Mouse (Mus musculus): ENCODE results near the gene Slc25a12. TPM values are rescaled to one million over a fixed set of nuclear protein-coding genes. Genes with fewer than 3 reads are reported as not detected.
A peak's percentile ranks its signal among the peaks of the same experiment; 100 is the strongest.

The Slc25a12 gene
- total and polyA plus RNA-seq, 2 experiments from 2014 or later: 120 to 142 TPM

DNA sequence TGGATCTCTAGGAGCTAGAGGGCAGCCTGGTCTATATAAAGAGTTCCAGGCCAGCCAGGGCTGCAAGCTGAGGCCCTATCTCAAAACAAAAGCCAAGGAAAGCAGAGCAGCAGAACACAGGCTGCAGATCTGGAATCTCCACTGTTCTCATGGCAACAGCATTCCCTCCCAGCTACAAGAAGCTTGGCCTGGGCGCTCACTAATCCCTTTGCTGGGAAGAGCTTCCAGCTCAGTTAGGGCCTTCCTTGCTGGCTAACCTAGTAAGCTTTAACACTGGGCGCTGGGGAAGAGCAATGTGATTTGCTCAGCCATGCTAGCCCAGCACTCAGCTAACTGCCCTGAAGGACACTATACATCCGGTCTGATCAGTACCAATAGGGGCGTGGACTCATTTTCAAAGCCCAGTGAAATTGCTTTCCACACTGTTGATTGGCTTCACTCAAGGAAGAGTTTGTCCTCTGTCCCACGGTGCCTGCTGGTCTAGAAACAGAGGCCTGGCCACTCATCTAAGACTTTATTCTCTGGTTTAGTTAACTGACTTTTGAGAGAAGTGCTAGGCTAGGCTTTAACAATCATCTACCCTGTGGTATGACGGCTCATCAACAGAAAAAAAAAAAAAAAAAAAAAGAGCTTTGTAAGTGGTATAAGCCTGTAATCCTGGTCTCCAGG lies 77.3 kb downstream of the Slc25a12 start:
- H3K4me1 ChIP-seq (ENCODE audit: insufficient read depth, low read length): no peaks in the 10 kb centered on the region

DNA sequence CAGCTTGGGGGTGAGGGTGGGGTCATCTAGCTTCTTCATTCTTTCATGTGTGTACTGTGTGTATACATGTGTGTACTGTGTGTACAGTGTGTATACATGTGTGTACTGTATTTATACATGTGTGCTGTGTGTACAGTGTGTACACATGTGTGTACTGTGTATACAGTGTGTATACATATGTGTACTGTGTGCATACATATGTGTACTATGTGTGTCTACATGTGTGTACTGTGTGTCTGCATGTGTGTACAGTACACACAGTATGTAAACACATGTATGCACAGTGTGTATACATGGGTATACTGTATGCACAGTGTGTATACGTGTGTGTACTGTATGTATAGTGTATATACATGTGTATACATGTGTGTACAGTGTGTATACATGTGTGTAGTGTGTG lies 85.6 kb downstream of the Slc25a12 start:
- Histone ChIP-seq H3K4me2 (ENCODE audit: low read depth, low read length, poor library complexity, severe bottlenecking) (no peak overlapping the region), H3K27me3 (ENCODE audit: insufficient read depth, low read length) (no peaks in the 10 kb centered on the region), H3K27ac (ENCODE audit: low read depth, low read length) (no peak overlapping the region), H3K36me3 (ENCODE audit: insufficient read depth, low read length) (peaks cover 20% of the 10 kb centered on the region), H3K4me1 (ENCODE audit: insufficient read depth, low read length) (no peaks in the 10 kb centered on the region), H3K9me3 (ENCODE audit: low read length) (no peaks in the 10 kb centered on the region), H3K9ac (replicated peaks; ENCODE audit: low read length, poor library complexity, severe bottlenecking) (no peak overlapping the region), H3K4me3 (ENCODE audit: low read depth, low read length) (no peak overlapping the region)
- DNase-seq (ENCODE audit: low spot score) (no peak), ATAC-seq (ENCODE audit: low FRiP score) (0 out of 2 replicates have a peak, but pooled peaks have one; percentile 34)
- 83% methylated on average over 1 of the region's 1 CpGs for WGBS
- TF ChIP-seq CTCF (IDR thresholded peaks at IDR 0.05): no peak

More for the DNA sequence above, 77.3 kb downstream of the Slc25a12 start:
- ATAC-seq (ENCODE audit: low FRiP score) (no peak), DNase-seq (ENCODE audit: low spot score) (peak; percentile 69)
- no peak for TF ChIP-seq CTCF (IDR thresholded peaks at IDR 0.05)
- Histone ChIP-seq H3K36me3 (ENCODE audit: insufficient read depth, low read length) (0 out of 2 replicates have a peak, but pooled peaks cover 2% of the 10 kb centered on the region), H3K4me2 (ENCODE audit: low read depth, low read length, poor library complexity, severe bottlenecking) (no peak overlapping the region), H3K9me3 (ENCODE audit: low read length) (no peaks in the 10 kb centered on the region), H3K27me3 (ENCODE audit: insufficient read depth, low read length) (no peaks in the 10 kb centered on the region), H3K4me3 (ENCODE audit: low read depth, low read length) (no peak overlapping the region), H3K27ac (ENCODE audit: low read depth, low read length) (peak overlapping the region; percentile 62; the same call in 1 of the 2 replicates), H3K9ac (replicated peaks; ENCODE audit: low read length, poor library complexity, severe bottlenecking) (no peak overlapping the region)
- 38% methylated on average over 6 of the region's 6 CpGs for WGBS

DNA sequence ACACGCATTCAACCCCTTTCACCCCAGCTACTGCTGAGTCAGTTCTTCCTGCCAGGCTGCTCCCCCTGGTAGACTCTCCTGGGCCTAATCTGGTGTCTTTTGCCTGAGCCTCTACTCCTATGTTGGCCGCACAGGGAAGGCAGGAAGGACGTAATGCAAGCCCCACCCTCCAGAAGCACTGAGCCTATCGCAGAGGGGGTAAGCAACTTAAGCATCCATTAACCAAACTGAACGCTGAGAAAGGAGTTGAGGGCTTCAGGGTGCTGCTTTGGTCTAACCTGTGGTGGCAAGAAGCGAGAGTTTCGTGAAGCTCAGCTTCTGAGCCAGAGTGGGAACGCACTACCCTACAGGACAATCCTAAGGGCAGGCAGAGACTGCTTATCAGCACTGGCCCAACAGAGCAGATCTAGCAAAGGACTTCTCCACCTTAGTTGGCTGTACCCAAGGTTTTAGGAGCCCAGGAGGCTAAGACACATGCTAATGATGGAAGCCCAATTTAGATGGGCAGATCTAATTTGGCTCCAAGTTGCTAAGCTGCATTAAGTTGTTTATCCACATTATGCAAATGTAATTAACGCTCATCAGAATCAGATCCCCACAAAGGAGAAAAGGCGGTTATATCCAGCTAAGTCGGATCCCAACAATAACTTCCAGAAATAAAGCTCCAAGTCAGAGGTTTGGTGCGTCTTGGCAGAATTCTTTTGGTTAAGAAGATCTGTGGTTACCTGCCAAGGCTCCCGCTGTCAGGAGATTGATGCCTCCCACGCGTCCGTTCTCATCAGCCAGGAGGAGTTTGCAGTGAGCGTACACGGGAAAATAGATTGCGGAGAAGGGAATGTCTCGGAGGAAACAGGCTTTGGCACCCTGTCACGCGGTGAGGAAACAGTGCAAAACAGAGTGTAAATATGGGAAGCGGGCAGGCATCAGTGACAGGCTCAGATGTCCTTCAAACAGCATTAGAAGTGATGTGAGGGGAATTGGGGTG lies 88.5 kb downstream of the Slc25a12 start:
- Histone ChIP-seq H3K36me3 (ENCODE audit: insufficient read depth, low read length) (peaks cover 42% of the 10 kb centered on the region), H3K4me1 (ENCODE audit: insufficient read depth, low read length) (no peaks in the 10 kb centered on the region), H3K27me3 (ENCODE audit: insufficient read depth, low read length) (no peaks in the 10 kb centered on the region), H3K4me3 (ENCODE audit: low read depth, low read length) (no peak overlapping the region), H3K9ac (replicated peaks; ENCODE audit: low read length, poor library complexity, severe bottlenecking) (no peak overlapping the region), H3K4me2 (ENCODE audit: low read depth, low read length, poor library complexity, severe bottlenecking) (no peak overlapping the region), H3K9me3 (ENCODE audit: low read length) (no peaks in the 10 kb centered on the region), H3K27ac (ENCODE audit: low read depth, low read length) (no peak overlapping the region)
- 65% methylated on average over 23 of the region's 23 CpGs for WGBS
- no peak for TF ChIP-seq CTCF (IDR thresholded peaks at IDR 0.05)
- DNase-seq (ENCODE audit: low spot score) (peak; percentile 35), ATAC-seq (ENCODE audit: low FRiP score) (no peak)

DNA sequence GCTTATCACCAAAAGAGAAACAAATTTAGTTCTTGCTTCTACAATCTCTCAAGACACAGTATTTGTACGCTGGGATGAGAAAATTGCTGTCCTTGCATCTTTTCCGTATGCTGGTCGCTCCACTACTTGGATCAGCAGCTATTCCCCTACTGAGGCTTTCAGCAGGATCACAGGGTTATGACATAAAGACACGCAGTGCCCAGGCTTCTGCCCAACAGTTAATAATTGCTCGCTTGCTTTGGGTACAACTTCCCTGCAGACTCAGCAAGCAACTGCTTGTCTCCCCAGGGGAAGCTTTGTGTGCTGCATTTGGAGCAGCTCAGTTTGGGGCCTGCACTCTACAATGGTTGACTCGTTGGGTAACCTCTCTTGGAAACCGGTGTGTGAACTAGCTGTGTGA lies 91.8 kb downstream of the Slc25a12 start:
- Histone ChIP-seq H3K4me3 (ENCODE audit: low read depth, low read length) (no peak overlapping the region), H3K27ac (ENCODE audit: low read depth, low read length) (no peak overlapping the region), H3K4me2 (ENCODE audit: low read depth, low read length, poor library complexity, severe bottlenecking) (no peak overlapping the region), H3K4me1 (ENCODE audit: insufficient read depth, low read length) (no peaks in the 10 kb centered on the region), H3K36me3 (ENCODE audit: insufficient read depth, low read length) (peaks cover 30% of the 10 kb centered on the region; the same call in 1 of the 2 replicates), H3K9ac (replicated peaks; ENCODE audit: low read length, poor library complexity, severe bottlenecking) (no peak overlapping the region), H3K9me3 (ENCODE audit: low read length) (no peaks in the 10 kb centered on the region), H3K27me3 (ENCODE audit: insufficient read depth, low read length) (no peaks in the 10 kb centered on the region)
- no peak for TF ChIP-seq CTCF (IDR thresholded peaks at IDR 0.05)
- no peak for ATAC-seq (ENCODE audit: low FRiP score)
- 75% methylated on average over 7 of the region's 7 CpGs for WGBS
- DNase-seq (ENCODE audit: low spot score): no peak

GRCm38 (mm10) chr2:71273955-71274679 lies 93.4 kb downstream of the Slc25a12 start:
- Histone ChIP-seq H3K36me3 (ENCODE audit: insufficient read depth, low read length) (peaks cover 30% of the 10 kb centered on the region; the same call in 1 of the 2 replicates), H3K4me3 (ENCODE audit: low read depth, low read length) (no peak overlapping the region), H3K4me1 (ENCODE audit: insufficient read depth, low read length) (no peaks in the 10 kb centered on the region), H3K9me3 (ENCODE audit: low read length) (no peaks in the 10 kb centered on the region), H3K27me3 (ENCODE audit: insufficient read depth, low read length) (no peaks in the 10 kb centered on the region), H3K4me2 (ENCODE audit: low read depth, low read length, poor library complexity, severe bottlenecking) (no peak overlapping the region), H3K9ac (replicated peaks; ENCODE audit: low read length, poor library complexity, severe bottlenecking) (no peak overlapping the region), H3K27ac (ENCODE audit: low read depth, low read length) (no peak overlapping the region)
- ATAC-seq (ENCODE audit: low FRiP score): no peak
- 67% methylated on average over 23 of the region's 23 CpGs for WGBS
- DNase-seq (ENCODE audit: low spot score): no peak
- no peak for TF ChIP-seq CTCF (IDR thresholded peaks at IDR 0.05)
